Mouse (Mus musculus) left cerebral cortex, adult 11 months (tissue): Measurements from ENCODE around the gene Tmem104.

Experiments used
- DNase-seq: peaks from one replicate; pipeline ENCODE4 v3.0.0; 2022; ENCODE audit warnings: low spot score

Gene Tmem104

GRCm38 (mm10) chr11:115283486-115283765 lies 96.1 kb downstream of the Tmem104 start:
- no peak for DNase-seq

- no peak for DNase-seq
Observed at GRCm38 (mm10) chr11:115283891-115284620, 96.8 kb downstream of the Tmem104 start.

DNA sequence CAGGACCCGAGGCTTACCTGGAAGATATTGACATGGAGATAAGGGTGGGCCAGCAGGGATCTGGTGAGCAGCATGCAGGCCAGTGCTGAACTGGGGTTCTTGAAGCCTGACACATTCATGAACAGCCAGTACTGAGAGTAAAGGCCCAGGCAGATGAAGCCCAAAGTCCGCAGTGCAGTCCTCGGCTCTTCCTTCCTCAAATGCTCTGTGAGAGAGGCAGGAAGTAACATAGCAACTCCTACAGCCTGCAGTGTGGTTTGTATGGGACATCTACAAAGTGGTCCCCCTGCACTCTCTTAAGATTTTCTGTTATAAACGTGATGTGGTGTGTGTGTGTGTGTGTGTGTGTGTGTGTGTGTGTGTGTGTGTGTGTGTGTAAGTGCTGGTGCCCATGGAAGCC lies 98.0 kb downstream of the Tmem104 start:
- DNase-seq, result no peak

- DNase-seq, result no peak
Observed at GRCm38 (mm10) chr11:115286201-115286993, 99.1 kb downstream of the Tmem104 start.

GRCm38 (mm10) chr11:115287386-115287785 lies 100.1 kb downstream of the Tmem104 start:
- DNase-seq, result no peak

DNA sequence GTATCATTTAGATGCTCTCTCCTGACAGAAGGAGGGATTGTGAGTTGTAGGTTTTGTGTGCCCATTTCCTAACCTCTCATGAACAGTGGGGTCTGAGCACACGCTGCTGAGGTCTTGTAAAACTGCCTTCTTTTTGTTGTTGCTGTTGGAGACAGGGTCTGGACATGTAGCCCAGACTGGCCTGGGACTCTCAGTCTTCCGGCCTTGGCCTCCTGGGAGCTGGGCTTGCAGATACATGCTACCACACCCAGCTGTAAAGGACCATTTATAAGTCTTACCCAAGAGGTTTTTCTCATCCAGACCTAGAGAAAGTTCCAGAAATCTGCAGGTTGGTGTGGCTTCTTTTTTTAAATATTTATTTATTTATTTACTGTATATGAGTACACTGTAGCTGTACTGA lies 101.0 kb downstream of the Tmem104 start:
- no peak for DNase-seq

GRCm38 (mm10) chr11:115289885-115290284 lies 102.6 kb downstream of the Tmem104 start:
- DNase-seq, result no peak

DNA sequence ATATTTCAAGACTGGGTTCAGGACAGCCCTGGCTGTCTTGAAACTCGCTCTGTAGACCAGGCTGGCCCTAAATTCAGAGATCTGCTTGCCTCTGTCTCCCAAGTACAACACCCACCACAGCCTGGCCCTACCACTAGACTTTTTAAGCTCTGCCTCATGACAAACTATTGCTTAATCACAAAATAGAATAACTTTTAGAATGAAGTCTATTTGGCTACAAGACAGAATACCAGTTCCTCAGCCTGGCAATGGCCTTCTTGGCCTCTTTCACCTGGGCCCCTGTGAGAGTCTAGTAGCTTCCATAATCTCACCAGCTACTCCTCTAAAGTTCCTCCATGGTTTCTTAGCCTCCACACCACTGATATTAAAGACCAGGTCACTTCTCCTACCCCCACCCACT lies 103.0 kb downstream of the Tmem104 start:
- DNase-seq, result no peak

- no peak for DNase-seq
Observed at GRCm38 (mm10) chr11:115290919-115291318, 103.6 kb downstream of the Tmem104 start.

DNA sequence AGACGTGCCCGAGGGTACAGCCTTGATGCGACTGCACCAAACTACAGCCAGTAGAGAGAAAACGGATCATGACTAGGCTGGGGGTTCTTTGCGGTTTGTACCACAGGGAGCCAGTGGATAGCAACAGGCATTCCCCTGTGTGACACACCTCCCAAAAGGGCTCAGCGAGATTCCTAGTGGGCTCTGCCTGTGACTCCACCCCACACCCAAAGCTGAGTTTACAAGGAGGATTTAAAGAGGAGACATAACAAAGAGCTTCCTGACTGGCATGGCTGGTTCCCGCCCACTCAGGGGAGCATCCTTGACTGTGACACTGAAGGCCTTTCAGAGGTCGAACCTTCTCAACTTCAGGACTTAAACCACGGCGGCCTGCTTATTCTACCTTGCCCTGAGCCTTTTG lies 104.2 kb downstream of the Tmem104 start:
- no peak for DNase-seq

GRCm38 (mm10) chr11:115292631-115293375 lies 105.5 kb downstream of the Tmem104 start:
- DNase-seq, result no peak

DNA sequence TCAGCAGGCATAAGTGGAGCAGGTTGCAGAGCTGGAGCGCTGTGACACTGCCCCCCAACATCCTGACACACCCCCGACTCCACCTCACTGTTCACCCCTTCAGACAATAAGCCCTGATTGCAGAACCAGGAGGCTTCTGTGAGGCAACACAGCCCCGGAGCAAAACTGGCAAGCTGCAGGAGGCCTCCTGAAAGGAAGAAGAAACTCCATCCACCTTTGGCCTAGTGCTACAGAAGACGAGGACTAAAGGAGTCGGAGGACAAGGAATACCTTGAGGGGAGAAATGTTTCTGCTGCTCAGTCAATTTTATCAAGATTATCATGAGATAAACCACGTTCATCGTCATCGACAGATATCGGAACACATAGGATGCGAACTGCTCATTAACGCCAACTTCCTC lies 108.7 kb downstream of the Tmem104 start:
- DNase-seq, result no peak
